Mouse (Mus musculus) cerebellum, adult 2 months (tissue): Measurements from ENCODE around the gene Nt5c2. TPM values are rescaled to one million over a fixed set of nuclear protein-coding genes. Genes with fewer than 3 reads are reported as not detected.

Source experiments
- DNase-seq, 2 experiments: peaks; one replicate each; pipeline ENCODE4 v3.0.0; 2021
- H3K27ac ChIP-seq: fragments of 200-500 bp; 2 replicates; pipeline ENCODE4 v1.5.1; 2012; ENCODE audit warnings: low read length, control low read depth, inconsistent platforms; ENCODE audit not compliant: insufficient read depth
- H3K27me3 ChIP-seq: fragments of 200-500 bp; 2 replicates; pipeline ENCODE4 v1.6.1; 2012; ENCODE audit warnings: inconsistent platforms, mild to moderate bottlenecking, low read length, moderate library complexity; ENCODE audit not compliant: control insufficient read depth, insufficient read depth
- H3K4me1 ChIP-seq: fragments of 200-500 bp; 2 replicates; pipeline ENCODE4 v1.6.1; 2011; ENCODE audit warnings: low read length; ENCODE audit not compliant: control insufficient read depth, insufficient read depth
- H3K4me3 ChIP-seq: fragments of 200-500 bp; replicated peaks from 2 replicates; pipeline ENCODE3; 2011; ENCODE audit warnings: mild to moderate bottlenecking, low read depth, low read length, control low read depth; ENCODE audit not compliant: insufficient read depth
- CTCF ChIP-seq: fragments of 200-500 bp; IDR thresholded peaks from 2 replicates; pipeline ENCODE4 v1.5.1; 2011; ENCODE audit warnings: low read depth, mild to moderate bottlenecking, control low read depth, low read length, moderate library complexity, borderline replicate concordance; ENCODE audit not compliant: insufficient read depth
- POLR2A ChIP-seq: fragments of 200-500 bp; IDR thresholded peaks from 2 replicates; pipeline ENCODE4 v1.6.1; 2011; ENCODE audit warnings: low read length, control low read depth, borderline replicate concordance; ENCODE audit not compliant: insufficient read depth
- WGBS: fragments of 180-500 bp; shearing (Covaris S2); methylation state at CpG from one replicate; pipeline ENCODE4 v1.1.7; 2018; 5-methylcytosine and 5-hydroxymethylcytosine counted together
- polyA plus RNA-seq: library from polyadenylated mRNA; depleted of rRNA; stranded (reverse); fragments of >200 nt; gene quantifications from 2 replicates; pipeline ENCODE4 v1.2.3, GENCODE M21; 2012

The Nt5c2 gene
- polyA plus RNA-seq, 1 experiment = 49.3 TPM

DNA sequence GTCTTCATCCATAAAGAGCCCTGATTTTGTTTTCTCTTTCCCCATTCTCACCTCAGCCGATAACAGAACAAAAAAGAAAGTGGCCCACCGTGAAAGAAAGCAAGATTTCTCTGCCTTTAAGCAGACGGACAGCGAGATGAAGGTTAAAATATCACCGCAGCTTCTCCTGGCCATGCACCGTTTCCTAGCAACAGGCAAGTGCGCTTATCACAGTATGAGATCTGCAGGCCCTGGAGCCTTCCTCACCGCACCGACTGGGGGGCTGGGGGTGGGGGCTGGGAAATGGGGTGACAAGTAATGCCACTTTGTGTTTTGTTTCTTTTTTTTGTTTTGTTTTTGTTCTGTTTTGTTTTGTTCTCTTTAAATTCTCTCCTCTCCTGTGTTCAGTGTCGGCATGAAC is 158.2 kb downstream of the Nt5c2 start:
- no peak for DNase-seq
- Histone ChIP-seq H3K27me3 (no peaks in the 10 kb centered on the region), H3K4me3 (no peak overlapping the region), H3K27ac (no peak overlapping the region), H3K4me1 (no peaks in the 10 kb centered on the region)
- WGBS = 44% methylated on average over 10 of the region's 10 CpGs
- TF ChIP-seq POLR2A (no peak), CTCF (no peak)

DNA sequence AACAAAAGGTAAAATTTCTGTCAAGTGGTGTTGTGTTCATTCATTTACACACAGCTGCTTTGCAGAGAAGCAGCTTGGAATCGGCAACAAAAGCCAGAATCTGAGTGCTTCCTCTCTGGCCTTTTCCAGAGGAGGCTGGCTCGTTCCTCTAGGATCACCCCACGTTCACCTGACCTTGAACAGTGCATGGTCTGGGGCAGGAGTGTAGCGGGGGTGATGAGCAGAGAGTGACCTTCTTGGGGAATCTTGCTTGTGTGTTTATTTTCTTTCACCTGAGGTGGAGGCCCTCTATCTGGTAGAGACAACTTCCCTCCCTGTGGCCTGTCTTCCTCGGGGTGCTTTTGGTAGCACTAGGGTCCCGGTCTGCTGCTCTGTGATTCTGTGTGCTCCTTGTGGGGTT is 158.7 kb downstream of the Nt5c2 start:
- no peak for DNase-seq
- Histone ChIP-seq H3K27ac (no peak overlapping the region), H3K27me3 (no peaks in the 10 kb centered on the region), H3K4me3 (no peak overlapping the region), H3K4me1 (no peaks in the 10 kb centered on the region)
- WGBS = 68% methylated on average over 6 of the region's 6 CpGs
- TF ChIP-seq POLR2A (no peak), CTCF (no peak)

DNA sequence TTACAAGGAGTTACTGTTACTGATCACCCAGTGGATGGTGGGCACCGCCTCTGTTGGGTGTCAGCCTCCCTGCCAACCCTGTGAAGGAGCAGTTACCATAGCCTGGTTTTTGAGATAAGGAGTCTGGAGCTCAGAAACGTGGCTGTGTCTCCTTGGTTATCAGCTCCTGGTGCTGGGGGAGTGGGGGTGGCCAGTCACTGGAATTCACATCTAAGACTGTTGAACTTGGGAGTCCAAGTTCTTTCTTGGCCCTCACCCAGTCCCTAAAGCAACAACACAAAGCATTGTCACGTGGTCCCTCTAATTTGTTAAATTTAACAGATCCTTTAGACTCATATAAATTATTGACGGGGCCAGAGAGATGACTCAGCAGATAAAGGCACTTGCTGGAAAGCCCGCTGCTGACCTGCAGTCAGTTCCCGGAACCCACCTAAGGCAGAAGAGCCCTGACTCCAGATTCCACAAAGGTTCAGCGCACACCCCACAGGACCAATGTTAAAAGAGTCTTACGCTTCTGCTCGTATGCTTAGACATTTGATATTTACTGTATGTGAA is 165.4 kb downstream of the Nt5c2 start:
- H3K4me3 ChIP-seq = no peak overlapping the region
- H3K27ac ChIP-seq = no peak overlapping the region
- 79% methylated on average over 9 of the region's 9 CpGs for WGBS
- no peak for TF ChIP-seq CTCF
- no peak for TF ChIP-seq POLR2A
- H3K27me3 ChIP-seq = no peaks in the 10 kb centered on the region
- DNase-seq = no peak
- H3K4me1 ChIP-seq = peaks cover 4% of the 10 kb centered on the region

DNA sequence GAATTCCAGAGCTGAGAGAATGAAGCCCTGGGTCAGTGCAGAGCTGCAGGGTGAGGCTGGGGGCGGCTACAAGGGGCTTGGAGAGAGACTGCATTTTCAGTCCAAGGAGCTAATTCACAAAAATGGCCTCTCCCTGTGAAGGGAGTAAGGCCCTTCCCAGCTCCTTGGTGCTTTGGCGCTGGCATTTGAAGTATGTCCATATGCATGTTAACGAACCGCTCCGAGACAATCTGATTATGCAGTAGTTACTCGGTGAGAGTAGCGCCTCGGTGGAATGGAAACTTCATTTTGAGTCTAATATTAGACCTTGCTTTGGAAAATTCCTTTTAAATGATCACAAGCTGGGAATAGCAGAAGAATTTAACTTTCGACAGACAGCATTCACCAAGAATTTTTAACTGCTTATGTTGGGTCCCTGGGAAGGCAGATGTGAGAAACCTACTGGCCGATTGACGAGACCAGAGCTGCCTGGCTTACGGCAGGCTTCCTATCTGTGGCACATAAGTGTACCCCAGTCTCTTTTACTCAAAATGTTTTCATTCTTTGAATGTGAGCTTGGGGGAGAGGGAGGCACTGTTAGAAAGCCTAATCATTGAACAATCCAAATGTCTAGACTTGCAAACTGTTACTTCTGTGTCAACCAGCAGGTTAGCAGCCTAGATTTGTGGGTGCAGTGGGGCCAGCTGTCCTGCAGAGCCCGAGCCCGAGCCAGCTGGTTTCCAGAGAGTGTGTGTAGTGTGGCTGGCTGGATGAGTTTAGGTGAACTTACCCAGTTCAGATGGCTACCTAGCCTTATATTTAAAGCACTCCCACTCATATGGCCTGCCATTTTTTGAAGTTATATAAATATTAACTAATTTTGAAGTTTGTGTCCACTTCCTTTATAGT is 166.3 kb downstream of the Nt5c2 start:
- H3K4me1 ChIP-seq = peaks cover 8% of the 10 kb centered on the region
- TF ChIP-seq POLR2A (no peak), CTCF (no peak)
- H3K27me3 ChIP-seq = no peaks in the 10 kb centered on the region
- H3K27ac ChIP-seq = no peak overlapping the region
- 64% methylated on average over 14 of the region's 14 CpGs for WGBS
- no peak for DNase-seq
- H3K4me3 ChIP-seq = no peak overlapping the region

DNA sequence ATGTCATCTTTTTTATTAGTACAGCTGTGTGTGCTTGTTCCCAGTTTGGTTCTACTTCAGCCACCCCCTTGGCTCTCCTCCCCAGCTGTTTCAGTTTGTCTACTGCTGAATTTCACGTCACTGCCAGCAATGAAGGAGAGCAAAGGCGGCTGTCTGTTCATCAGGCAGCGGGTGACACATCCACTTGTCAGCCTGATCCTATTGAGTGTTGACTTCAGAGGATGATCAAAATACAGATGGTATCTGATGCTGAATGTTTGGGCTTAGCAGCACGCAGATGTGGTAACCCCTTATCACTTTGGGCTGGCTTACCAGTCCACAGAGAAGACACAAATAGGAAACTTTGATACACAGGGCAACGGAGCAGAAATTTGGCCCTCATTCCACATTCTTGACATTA is 168.5 kb downstream of the Nt5c2 start:
- TF ChIP-seq CTCF (no peak), POLR2A (no peak)
- H3K27ac ChIP-seq = no peak overlapping the region
- DNase-seq = no peak
- no peaks in the 10 kb centered on the region for H3K27me3 ChIP-seq
- peaks cover 8% of the 10 kb centered on the region for H3K4me1 ChIP-seq
- no peak overlapping the region for H3K4me3 ChIP-seq
- 87% methylated on average over 5 of the region's 5 CpGs for WGBS

DNA sequence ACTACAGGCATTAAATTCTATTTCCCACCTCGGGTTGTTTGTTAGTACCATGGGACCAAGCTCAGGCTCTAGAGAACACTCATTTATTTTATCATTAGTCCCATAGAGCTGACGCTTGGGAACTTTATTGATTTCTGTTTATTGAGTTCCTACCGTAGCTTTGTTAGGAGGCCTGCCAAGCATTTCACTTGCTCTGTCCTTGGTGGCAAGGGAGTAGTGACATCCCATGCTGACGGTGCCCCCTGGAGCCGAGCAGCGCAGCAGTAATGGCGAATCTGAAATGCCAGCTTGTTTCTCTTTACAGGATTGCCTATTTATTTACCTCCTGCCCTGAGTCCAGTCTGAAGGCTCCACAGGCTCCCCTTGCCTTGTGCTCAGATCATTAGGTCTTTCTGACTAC is 168.9 kb downstream of the Nt5c2 start:
- Histone ChIP-seq H3K27ac (no peak overlapping the region), H3K4me1 (peaks cover 8% of the 10 kb centered on the region), H3K4me3 (no peak overlapping the region), H3K27me3 (no peaks in the 10 kb centered on the region)
- WGBS = 86% methylated on average over 7 of the region's 7 CpGs
- DNase-seq = no peak
- no peak for TF ChIP-seq POLR2A
- no peak for TF ChIP-seq CTCF

DNA sequence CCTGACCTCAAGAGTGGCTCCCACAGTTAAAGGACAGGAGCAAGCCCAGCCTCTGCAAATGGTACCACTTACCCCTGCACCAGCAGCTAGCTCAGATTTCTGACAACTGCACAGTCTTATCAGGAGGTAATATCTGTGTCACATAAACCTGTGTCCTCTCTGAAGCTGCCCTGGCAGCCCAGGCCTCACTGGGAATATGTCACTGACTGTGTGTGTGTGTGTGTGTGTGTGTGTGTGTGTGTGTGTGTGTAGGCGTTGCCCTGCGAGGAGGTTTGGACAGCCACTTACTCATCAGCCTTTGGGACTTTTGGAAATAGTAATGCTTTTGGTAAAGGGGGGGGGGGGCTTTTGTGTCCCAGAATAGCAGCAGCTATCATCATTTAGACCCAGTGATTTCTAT is 171.9 kb downstream of the Nt5c2 start:
- H3K4me3 ChIP-seq = no peak overlapping the region
- H3K4me1 ChIP-seq = peaks cover 12% of the 10 kb centered on the region
- DNase-seq = no peak
- WGBS = 68% methylated on average over 2 of the region's 2 CpGs
- TF ChIP-seq CTCF (no peak), POLR2A (no peak)
- H3K27me3 ChIP-seq = no peaks in the 10 kb centered on the region
- no peak overlapping the region for H3K27ac ChIP-seq

DNA sequence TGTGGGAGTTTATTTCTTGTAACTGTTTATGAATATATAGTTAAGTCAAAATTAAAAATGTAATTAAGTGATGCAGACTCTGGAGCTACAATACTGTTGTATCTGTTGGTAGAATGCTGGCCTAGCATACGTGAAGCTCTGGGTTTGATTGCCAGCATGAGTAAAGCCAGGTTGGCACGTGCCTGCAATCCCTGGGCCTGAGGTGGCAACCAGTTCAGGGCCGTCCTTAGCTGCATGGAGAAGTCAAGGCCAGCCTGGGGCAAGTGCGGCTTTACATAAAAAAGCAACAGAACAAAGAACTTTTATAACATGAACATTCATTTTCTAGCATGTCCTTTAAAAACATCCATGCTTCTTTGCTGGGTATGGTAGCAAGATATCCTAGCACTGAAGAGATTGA is 173.9 kb downstream of the Nt5c2 start:
- no peak overlapping the region for H3K27ac ChIP-seq
- H3K4me3 ChIP-seq = no peak overlapping the region
- WGBS = 54% methylated on average over 4 of the region's 4 CpGs
- no peaks in the 10 kb centered on the region for H3K27me3 ChIP-seq
- DNase-seq = no peak
- TF ChIP-seq POLR2A = no peak
- TF ChIP-seq CTCF = no peak
- H3K4me1 ChIP-seq = peaks cover 12% of the 10 kb centered on the region
